Mouse (Mus musculus) adrenal gland, adult 18-20 months (tissue): ENCODE data around the gene Lhfpl2. TPM values are rescaled to one million over a fixed set of nuclear protein-coding genes. Genes with fewer than 3 reads are reported as not detected.

Experiments used
- DNase-seq, 2 experiments: peaks; one replicate each; pipeline ENCODE4 v3.0.0; 2021 to 2022; ENCODE audit warnings: low spot score in 2 of 2
- total RNA-seq, 2 experiments: library from RNA; stranded (reverse); gene quantifications; 1 replicate in 1 of 2; 2 replicates in 1 of 2; pipeline ENCODE4 v1.2.3; 2021

The Lhfpl2 gene
- total RNA-seq, 2 experiments from 2014 or later = 22.4 to 31.0 TPM

DNA sequence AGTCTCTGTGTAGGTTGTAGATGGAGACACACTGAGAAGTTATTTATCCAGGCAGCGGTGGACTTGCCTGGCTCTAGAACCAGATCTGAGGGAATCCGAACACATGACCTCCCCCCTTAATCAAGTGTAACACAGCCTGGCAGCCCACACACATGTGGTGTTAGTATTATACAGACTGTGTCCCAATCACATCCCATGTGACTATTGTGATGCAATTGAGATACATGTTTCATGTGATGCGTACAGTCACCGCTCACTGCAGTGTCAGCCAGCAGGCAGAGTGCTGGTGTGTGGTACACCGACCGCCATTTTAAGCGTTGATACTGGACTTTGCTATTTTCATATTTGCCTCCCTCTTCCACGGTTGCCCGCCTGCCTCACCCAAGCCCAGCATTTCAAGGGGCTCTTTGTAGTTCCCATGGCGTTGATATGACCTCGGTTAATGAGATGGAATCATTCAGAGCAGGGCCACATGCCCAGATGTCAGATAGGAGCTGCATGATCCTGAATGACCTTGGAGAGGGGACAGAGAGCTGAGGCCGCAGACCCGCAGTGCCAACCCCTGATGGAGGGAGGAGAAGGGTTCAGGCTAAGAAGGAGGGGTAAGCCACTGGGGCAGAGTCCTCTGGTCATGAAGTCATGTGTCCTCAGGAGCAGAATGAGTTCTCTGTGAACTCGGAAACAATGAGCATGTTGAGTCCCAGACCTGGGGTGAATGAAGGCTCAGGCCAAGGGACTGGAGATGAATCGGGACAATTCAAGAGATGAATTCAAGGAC is 115.1 kb downstream of the Lhfpl2 start:
- no peak for DNase-seq

DNA sequence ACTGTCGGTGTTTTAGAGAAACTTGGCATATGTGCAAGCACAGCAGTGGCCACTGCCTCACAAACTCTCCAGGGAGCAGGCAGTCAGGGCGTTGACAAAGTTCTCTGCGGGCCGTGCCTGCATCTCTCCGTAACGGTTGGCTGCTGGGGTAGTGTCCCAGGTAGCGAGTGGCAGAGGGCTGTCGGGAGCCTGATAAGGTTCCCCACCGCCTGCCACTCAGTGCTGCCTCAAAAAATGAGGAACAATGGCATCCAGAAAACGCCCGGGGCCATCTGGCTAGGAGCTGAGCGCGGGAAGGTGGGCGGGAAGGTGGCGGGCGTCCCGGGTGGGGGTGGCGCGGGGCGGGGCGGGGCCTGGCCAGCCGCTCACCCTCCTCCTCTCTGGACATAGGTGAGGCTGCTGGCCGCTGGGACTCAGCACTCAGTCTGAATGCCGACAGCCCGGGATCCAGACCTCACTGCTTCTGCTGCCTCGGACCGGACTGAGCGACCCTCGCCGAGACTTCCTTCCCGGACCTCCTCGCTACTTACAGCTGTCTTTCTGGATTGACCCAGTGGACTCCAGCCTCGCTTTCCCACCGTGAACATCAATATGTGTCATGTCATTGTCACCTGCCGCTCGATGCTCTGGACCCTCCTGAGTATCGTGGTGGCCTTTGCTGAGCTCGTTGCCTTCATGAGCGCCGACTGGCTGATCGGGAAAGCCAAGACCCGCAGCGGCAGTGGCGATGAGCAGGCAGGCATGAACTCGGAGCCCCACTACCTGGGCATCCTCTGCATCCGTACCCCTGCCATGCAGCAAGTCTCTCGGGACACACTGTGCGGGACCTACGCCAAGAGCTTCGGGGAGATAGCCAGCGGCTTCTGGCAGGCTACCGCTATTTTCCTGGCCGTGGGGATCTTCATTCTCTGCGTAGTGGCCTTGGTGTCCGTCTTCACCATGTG is 116.3 kb downstream of the Lhfpl2 start:
- peak; percentile 41 to 42 for DNase-seq

DNA sequence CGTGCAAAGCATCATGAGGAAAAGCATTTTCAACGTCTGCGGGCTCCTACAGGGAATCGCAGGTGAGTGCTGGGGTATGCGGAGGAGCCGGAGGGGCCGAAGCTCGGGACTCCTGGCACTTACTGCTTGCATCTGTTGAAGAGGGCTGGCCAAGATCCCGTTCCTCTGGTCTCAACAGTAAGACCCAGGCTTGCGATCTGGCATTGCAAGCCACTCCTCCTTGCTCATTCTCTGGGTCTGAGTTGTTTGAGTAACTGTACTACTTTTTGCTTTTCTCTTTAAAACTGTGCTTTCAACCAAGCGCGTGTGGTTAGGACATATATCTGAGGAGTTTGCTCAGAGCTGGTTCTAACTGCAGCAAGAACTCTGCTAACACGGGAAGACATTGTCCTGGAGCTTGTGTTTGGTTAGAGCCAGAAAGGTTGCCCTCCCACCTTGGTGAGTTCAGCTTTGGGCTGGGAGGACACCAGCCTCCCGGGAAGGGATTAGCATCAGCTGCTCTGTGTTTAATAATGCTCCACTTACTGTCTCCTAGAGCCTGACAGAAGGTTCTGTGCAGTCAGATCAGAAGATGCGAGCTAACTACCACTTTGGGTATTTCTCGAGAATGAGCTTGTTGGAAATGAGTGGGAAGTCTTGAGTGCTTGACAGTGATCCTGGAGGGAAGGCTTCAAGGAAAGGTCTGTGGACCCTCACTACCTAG is 117.1 kb downstream of the Lhfpl2 start:
- no peak for DNase-seq

DNA sequence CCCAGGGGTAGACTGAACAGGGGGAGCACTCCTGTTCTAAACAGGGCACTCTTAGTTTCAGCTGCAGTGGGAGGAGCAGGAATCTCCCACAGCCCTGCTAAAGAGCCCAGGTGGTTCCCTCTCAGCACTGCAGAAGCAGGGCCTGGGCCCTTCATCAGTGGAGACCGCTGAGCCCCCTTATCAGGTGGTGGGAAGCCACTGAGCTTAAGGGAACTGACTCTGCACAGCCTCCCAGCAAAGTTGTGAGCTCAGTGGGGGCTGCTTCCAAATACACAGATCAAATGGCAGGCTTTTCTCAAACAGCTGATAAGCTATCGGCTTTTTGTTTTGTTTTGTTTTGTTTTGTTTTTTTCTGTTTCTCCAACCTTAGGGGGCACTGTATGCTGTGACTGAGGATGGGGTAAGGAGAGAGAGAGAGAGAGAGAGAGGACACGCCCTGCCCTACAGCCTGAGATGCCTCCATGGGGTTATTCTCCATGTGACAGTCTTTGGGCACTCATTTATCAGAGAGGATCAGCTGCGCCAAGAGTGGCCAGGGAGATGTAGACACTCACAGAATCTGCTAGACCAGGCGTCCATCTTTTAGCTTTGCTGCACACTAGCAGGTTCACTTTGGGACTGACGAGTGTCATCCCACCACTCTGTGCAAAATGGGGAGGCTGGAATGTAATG is 117.9 kb downstream of the Lhfpl2 start:
- no peak for DNase-seq

DNA sequence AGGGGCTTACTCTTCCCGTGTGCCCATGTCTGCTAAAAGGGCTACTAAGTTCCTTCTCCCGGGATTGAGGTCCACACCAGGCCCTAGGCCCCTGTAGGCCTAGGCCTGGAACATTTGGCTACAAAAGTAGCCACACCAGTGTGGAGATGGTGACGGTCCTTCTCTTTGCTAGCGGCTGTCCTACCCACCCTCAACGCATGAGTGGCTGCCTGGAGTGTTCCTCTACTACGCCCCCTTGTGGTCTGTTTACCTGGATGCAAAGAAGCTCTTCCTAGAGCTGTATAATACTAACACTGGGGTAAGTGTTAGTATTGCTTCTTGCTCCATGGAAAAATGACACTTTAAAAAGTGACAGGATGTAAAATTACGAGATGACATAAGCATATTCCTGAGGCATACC is 119.6 kb downstream of the Lhfpl2 start:
- no peak for DNase-seq

DNA sequence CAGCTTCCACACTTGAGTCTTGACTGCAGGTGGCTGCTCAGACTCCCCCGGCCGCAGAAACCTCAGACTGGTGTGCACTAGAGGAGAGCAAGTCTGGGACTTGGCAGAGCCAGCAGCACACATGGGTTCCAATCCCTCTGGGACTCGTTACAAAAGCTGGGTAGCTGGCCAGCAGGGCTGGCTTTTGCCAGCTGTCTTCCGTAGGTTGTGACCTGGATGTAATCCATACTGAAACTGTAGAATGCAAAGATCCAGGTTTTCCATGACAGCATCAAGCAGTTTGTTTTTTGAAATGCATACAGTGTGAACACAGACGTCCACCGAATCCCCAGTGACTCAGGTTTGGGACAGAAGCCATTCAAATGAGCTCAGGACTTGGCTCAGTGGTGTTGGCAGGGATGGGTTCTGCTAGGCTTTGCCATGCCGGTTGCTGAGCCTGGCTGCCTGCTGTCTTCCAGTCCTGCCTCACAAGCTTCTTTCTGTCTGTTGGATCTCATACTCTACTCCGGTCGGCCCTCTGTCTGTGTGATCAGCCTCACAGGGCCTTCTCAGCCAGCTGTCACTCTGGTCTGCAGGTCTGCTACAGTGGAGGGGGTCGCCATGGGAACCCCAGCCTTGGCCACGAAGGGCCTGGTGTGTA is 120.9 kb downstream of the Lhfpl2 start:
- DNase-seq = no peak

DNA sequence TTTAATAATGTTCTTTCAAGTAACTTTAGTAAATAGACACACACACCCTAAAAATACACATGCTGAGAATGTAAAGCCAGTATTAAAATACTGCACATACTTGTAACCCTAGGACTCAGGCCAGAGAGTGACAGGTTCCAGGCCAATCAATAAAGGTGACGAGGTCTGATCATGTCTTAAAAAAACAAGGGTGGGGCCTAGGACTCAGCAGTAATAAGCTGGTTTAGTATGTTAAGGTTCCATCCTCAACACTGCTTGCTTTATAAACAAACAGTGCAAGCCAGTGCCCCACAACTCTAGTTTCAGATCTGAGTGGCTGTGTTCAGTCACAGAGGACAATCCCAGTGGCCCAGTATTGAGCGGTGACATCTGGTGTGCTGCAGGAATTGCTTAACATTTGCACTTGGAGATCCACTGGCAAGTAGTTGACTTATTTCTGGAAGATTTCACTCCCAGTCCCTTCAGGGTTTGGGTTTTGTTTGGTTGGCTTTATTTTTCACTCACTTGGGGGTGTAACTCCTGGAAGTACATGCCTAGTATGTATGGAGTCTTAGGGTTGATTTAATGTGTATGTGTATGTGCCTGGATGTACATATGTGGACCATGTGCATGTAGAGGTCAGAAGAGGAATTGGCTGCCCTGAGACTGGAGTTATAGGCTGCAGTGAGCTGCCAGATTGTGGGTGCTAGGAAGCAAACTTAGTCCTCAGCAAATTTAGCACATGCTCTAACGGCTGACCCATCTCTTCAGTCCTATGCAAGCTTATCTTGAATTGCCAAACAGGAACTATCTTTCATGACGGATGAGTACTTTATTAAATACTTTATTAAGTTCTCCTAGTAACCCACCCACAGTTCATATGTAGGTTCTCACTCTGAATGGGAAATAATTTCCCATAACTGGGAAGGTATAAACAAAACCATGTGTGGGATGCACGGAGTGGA is 123.2 kb downstream of the Lhfpl2 start:
- no peak for DNase-seq

DNA sequence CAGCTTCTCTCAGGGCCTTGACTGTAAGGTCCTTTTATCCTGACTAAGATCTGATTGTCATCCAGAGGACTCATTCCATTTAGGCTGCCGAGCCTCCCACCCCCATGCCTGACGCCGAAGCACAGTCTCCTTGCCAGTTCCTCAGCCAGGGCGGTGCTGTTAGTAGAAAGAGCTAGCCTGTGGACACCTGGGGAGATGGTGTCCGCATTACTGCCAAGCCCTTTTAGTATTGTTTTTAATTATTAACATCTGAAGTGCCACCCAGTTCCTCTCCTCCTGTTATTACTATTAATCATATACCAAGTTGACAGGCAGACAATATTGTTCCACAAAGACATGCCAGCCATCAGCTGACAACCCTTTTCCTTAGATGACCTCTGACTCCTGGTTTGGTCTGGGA is 124.4 kb downstream of the Lhfpl2 start:
- DNase-seq = no peak

DNA sequence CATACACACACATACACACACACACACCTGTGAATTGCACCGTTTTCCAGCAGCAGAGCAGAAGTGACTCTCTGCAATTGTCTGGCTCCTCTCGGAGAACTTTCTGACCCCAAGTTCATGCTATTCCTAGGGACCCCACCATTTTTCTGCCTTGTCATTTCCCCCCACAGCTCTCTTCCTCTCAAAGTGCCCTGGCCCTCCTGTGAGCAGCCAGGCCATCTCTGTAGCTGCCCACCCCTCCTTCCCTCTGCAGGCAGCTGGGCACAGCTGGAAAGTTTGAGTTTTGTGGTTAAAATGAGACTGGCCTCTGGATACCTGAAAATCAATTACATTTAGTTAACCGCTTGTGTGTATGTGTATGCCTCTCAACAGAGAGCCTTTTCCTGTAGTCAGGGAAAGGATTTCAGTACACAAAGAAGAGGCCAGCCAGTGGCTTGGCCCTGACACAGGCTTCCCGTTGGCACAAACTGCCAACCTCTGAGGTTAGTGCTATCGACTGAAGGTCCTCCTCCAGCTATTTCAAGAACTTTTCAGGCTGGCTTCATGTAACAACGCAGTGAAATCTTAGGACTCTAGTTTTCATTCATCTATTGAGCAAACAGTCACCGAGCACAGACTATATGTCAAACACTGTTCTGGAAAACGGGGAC is 125.9 kb downstream of the Lhfpl2 start:
- no peak for DNase-seq

DNA sequence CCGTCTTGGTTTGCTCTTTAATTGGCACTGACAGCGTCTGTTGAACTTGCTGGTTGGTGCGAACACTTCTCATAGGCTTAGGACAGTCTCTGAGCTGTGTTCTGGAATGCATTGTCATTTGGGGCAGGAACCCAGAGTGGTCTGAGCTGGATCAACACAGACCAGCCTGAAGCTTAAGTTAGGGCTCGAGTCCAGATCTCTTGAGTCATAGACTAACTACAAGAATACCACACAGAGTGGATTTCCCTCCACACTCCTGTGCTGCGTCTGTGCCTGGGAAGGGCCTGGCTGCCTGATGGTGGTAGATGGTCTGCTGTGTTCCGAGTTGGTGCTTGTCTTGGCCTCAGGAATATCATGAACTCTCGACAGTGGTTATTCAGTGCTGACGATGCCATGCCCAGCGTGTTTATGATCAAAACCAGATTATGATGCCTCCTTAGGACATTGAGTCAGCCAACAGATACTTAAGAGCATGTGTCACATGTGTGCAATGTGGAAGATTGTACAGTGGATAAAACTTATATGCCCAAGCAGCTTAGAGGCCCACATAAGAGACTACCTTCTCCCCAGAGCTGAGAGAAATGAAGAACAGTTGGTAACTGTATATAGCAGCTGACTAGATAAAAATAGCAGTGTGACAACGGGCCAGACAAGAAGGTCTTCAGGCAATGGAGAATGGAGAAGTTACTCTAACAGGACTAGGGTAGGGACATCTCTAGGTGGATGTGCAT is 127.3 kb downstream of the Lhfpl2 start:
- DNase-seq = no peak

DNA sequence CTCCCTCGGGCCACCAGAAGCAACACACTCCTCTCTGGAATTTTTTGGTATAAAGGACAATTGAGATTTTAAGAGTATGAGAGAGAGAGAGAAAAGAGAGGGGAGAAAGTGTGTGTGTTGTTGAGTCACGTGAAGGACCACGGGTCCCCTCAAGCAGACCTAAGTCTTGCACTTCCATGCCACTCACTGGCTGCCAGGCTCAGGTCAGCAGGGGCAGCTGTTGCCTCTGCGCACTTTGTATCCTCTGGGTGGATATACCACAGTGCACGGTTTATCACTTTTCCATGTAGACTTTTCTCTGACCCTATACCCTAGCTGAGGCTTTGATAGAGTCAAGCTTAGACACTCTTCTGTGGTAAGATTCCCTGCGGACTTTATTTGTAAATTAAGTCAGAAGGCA is 128.0 kb downstream of the Lhfpl2 start:
- DNase-seq = no peak

DNA sequence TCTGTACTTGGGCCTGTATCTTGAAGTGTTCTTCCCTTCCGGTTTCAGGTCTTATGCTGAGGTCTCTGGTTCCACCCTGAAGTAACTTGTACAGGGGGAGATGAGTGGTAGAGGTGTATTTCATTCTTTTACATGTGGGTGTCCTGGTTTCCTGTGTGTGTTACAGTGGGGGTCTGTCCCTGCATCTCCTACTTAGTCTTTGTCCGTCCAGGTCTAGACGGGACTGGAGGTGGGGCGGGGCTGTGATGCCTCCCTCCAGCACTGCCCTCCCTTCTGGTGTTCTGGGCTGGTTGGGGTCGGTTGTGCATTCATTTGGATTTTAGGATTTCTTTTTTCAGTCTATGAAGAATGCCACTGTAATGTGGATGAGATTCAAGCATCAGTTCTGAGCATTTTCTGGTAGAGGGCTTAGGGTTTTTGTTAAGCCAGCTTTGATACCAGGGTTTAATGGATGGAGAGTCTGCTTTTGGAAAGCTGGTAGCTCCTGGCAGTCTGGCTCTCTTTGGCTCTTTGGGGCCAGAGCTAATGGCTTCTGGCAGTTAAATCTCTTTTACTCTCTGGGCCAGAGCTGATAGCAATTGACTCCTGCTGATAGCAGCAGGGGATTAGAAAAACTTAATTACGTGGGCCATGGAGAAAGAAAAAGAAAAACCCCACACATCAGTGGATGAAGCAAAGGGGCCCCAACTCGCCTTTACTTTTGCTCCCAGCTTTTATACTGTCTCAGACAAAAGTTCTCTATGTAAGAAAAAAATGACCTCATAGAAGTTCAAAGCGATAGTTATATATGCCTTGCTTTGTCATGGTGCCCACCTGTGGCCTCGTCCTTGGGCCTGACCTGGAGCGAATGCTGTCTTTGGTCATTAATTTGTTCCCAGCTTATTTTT is 130.8 kb downstream of the Lhfpl2 start:
- no peak for DNase-seq

DNA sequence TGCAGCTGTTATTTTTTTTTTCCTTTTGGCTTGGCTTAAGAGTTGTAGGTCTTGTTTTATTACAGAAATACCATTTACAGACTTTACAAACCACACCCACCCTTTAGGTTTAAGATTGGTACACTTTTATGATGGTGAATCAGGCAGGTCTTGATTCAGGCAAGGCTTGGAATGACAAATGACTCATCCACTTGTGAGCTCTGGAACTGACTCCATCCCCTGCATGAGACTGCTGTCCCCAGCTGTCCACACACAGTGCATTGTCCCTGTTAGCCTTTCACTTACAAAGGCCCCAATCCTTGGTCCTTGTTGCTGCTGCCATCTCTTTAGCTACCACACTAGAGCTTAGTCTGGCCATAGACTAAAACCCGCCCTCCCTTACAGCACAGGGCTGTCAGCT is 132.8 kb downstream of the Lhfpl2 start:
- no peak for DNase-seq

DNA sequence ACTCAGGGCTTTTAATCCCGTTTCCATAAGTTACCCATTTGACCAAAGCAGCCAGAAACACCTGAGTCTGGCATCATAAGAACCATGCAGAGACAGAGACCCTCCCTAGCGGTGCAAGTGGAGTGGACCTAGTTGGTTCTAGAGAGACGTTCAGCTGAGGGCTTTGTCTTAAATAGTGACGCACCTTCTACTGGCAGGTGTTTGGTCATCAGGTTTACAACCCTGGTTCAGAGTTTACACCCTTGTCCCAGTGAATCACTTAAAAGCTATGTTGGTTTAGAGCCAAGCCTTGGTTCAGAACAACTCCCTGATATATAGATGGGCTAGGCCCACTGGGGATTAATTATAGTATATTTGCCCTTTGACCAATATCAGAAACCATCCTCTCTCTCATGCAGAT is 135.6 kb downstream of the Lhfpl2 start:
- DNase-seq = no peak

DNA sequence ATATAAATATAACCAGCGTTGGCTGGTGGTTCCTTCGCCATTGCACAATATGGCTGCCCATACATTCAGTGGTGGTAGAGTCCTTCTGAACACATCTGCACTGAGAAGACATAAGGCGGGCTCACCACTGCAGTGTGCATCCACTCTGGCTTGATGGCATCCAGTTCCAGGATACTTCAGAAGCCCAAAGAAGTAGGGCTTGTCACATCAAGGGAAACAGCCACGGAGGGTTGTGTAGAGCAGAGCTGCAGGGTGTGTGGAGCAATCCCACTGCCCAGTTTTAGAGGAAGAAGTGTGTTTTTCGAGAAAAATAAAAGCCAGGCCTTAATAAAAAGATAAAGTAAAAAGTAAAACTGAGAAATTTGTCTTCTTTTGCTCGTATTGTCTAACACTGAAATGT is 141.0 kb downstream of the Lhfpl2 start:
- no peak for DNase-seq

DNA sequence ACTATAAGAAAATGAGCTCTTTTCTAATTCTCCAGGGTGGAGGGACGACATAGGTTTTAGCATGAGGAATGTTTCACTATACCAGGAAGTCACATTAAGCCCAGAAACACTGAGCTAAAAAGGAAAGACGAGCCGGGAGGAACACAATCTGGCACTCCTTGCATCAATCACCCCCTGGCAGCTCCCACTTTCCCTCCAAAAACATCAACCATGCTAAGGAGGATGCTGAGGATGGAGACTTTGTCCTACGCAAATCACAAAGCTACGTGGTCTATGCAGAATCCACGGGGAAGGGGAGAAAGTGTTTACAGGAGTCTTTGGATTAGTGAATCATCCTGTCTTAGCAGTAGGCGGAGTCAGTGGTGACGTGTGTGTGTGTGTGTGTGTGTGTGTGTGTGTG is 142.2 kb downstream of the Lhfpl2 start:
- no peak for DNase-seq

DNA sequence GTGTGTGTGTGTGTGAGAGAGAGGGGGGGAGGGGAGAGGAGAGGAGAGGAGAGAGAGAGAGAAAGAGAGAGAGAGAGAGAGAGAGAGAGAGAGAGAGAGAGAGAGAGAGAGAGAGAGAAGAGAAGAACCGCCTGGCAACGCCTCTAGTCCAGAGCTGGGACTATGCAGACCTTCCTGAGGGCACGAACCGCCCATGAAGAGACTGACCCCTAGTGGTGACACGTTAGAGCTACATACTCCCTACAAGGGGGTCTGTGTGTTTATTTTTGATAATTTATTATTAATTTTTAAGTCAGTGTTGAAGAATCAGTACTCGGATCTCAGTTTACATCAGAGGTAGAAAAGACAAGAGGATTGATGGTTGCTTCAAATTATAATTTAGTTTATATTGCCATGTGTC is 147.6 kb downstream of the Lhfpl2 start:
- DNase-seq = peak in 1 of 2 experiments; percentile 36
